Mouse (Mus musculus) forebrain, postnatal 0 days (tissue): ENCODE measurements around the gene Cbx6. TPM values are rescaled to one million over a fixed set of nuclear protein-coding genes. Genes with fewer than 3 reads are reported as not detected.

Experiments used
- ATAC-seq: fragments of 200-750 bp; cut with Nextera tagmentation; 2 replicates; pipeline ENCODE4 v1.8.0; 2017; ENCODE audit warnings: mild to moderate bottlenecking, moderate library complexity
- DNase-seq: peaks from one replicate; pipeline ENCODE4 v3.0.0-alpha.2; 2015
- H3K27ac ChIP-seq: fragments of 300-500 bp; sonication (generic); 2 replicates; pipeline ENCODE4 v1.5.1; 2014; ENCODE audit warnings: low read depth, mild to moderate bottlenecking, antibody characterized with exemption, low read length, moderate library complexity, mixed read lengths
- H3K27me3 ChIP-seq: fragments of 300-500 bp; sonication (generic); 2 replicates; pipeline ENCODE4 v1.6.1; 2014; ENCODE audit warnings: mild to moderate bottlenecking, low read length, mixed read lengths; ENCODE audit not compliant: insufficient read depth
- H3K36me3 ChIP-seq: fragments of 300-500 bp; sonication (generic); 2 replicates; pipeline ENCODE4 v1.6.1; 2014; ENCODE audit warnings: mild to moderate bottlenecking, moderate library complexity; ENCODE audit not compliant: insufficient read depth
- H3K4me1 ChIP-seq: fragments of 300-500 bp; sonication (generic); 2 replicates; pipeline ENCODE4 v1.6.1; 2014; ENCODE audit warnings: antibody characterized with exemption; ENCODE audit not compliant: insufficient read depth
- H3K4me2 ChIP-seq: fragments of 300-500 bp; sonication (generic); 2 replicates; pipeline ENCODE4 v1.6.1; 2014; ENCODE audit warnings: low read depth, mild to moderate bottlenecking, moderate library complexity
- H3K4me3 ChIP-seq: fragments of 300-500 bp; sonication (generic); 2 replicates; pipeline ENCODE4 v1.5.1; 2014; ENCODE audit warnings: low read depth, low read length, mixed read lengths
- H3K9ac ChIP-seq: fragments of 300-500 bp; sonication (generic); 2 replicates; pipeline ENCODE4 v1.6.1; 2014; ENCODE audit warnings: mild to moderate bottlenecking
- H3K9me3 ChIP-seq: fragments of 300-500 bp; sonication (generic); 2 replicates; pipeline ENCODE4 v1.6.1; 2016; ENCODE audit warnings: low read length
- CTCF ChIP-seq: sonication (generic); IDR thresholded peaks from 2 replicates; pipeline ENCODE4 v1.5.1; 2016; ENCODE audit warnings: antibody characterized with exemption, control low read depth, low read depth
- WGBS: fragments of 180-500 bp; shearing (Covaris S2); extraction: QIAGEN DNeasy Blood & Tissue Kit; methylation state at CpG from one replicate; pipeline ENCODE4 v1.1.7; 2014; 5-methylcytosine and 5-hydroxymethylcytosine counted together
- polyA plus RNA-seq: library from polyadenylated mRNA; unstranded; fragments of >200 nt; fragmentation: Nextera tagmentation; extraction: Ambion mirVana; gene quantifications from 2 replicates; pipeline ENCODE4 v1.2.1, GENCODE M21; 2015
- total RNA-seq: library from RNA; depleted of rRNA; stranded (reverse); fragments of >200 nt; gene quantifications from 2 replicates; pipeline ENCODE4 v1.2.3, GENCODE M21; 2014

Gene Cbx6
- total and polyA plus RNA-seq, 2 experiments from 2014 or later: 53.8 to 86.8 TPM

GRCm38 (mm10) chr15:79847100-79847499 is 12.6 kb upstream of the Cbx6 start:
- H3K27ac ChIP-seq: no peak overlapping the region
- DNase-seq: no peak
- H3K9me3 ChIP-seq: no peaks in the 10 kb centered on the region
- H3K4me2 ChIP-seq: no peak overlapping the region
- H3K27me3 ChIP-seq: no peaks in the 10 kb centered on the region
- no peak overlapping the region for H3K9ac ChIP-seq
- H3K4me3 ChIP-seq: no peak overlapping the region
- WGBS: 13% methylated on average over 5 of the region's 5 CpGs
- TF ChIP-seq CTCF: no peak
- no peaks in the 10 kb centered on the region for H3K4me1 ChIP-seq
- H3K36me3 ChIP-seq: no peaks in the 10 kb centered on the region
- no peak for ATAC-seq

- Histone ChIP-seq H3K27ac (no peak overlapping the region), H3K36me3 (no peaks in the 10 kb centered on the region), H3K27me3 (no peaks in the 10 kb centered on the region), H3K9ac (no peak overlapping the region), H3K4me3 (no peak overlapping the region), H3K4me2 (no peak overlapping the region), H3K4me1 (no peaks in the 10 kb centered on the region), H3K9me3 (no peaks in the 10 kb centered on the region)
- no peak for ATAC-seq
- DNase-seq: no peak
- 74% methylated on average over 4 of the region's 4 CpGs for WGBS
- TF ChIP-seq CTCF: no peak
Observed at GRCm38 (mm10) chr15:79845986-79846385, 11.5 kb upstream of the Cbx6 start.

DNA sequence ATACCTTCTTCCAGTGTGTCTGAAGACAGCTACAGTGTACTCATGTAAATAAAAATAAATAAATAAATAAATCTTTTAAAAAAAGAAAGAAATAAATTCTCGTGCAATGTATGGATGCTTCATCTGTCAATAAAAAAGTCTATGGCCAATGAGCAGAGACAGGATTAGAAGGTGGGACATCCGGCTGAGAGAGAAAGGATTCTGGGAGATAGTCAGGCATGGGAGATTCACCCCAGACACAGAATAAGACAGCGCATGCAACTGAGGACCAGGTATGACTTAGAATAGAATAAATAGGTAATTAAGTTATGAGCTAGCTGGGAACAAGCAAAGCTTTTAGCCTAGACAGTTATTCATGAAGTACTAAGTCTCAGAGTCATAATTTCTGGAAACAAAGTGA is 8.5 kb upstream of the Cbx6 start:
- no peaks in the 10 kb centered on the region for H3K9me3 ChIP-seq
- H3K4me1 ChIP-seq: no peaks in the 10 kb centered on the region
- no peak overlapping the region for H3K9ac ChIP-seq
- DNase-seq (no peak), ATAC-seq (no peak)
- H3K36me3 ChIP-seq: no peaks in the 10 kb centered on the region
- no peak for TF ChIP-seq CTCF
- WGBS: 86% methylated on average over 3 of the region's 3 CpGs
- no peak overlapping the region for H3K27ac ChIP-seq
- no peak overlapping the region for H3K4me2 ChIP-seq
- no peak overlapping the region for H3K4me3 ChIP-seq
- no peaks in the 10 kb centered on the region for H3K27me3 ChIP-seq

GRCm38 (mm10) chr15:79840281-79840680 is 5.8 kb upstream of the Cbx6 start:
- 69% methylated on average over 2 of the region's 2 CpGs for WGBS

DNA sequence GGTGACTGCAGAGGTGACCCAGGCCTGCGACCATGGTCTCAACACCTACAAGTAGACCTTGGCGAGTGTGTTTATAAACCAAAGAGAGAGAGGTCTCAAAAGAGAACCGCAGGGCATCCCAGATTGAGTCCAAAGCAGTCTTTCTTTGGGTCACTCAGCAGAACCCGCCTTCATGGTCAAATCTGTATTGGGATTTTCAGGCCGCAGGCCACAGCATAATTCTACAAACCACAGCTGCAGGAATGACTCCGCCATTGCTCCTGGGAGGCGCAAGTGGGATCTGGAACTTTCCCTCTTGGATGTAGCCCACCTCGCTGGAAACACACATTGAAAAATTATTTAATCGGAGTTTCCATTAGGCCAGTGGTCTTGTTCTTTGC is 383 bp upstream of the Cbx6 start:
- Histone ChIP-seq H3K27me3 (no peaks in the 10 kb centered on the region), H3K9me3 (no peaks in the 10 kb centered on the region), H3K4me2 (peak overlapping the region; percentile 98), H3K4me1 (peaks cover 16% of the 10 kb centered on the region), H3K4me3 (peak overlapping the region; percentile 75; the same call in 1 of the 2 replicates), H3K27ac (peak overlapping the region; percentile 97), H3K36me3 (peaks cover under 1% of the 10 kb centered on the region), H3K9ac (peak overlapping the region; percentile 88; the same call in 1 of the 2 replicates)
- DNase-seq: no peak
- ATAC-seq: no peak
- TF ChIP-seq CTCF: no peak
- 37% methylated on average over 9 of the region's 9 CpGs for WGBS

More at GRCm38 (mm10) chr15:79840281-79840680, 5.8 kb upstream of the Cbx6 start:
- H3K27ac ChIP-seq: no peak overlapping the region
- no peak overlapping the region for H3K4me2 ChIP-seq
- H3K9me3 ChIP-seq: no peaks in the 10 kb centered on the region
- H3K27me3 ChIP-seq: no peaks in the 10 kb centered on the region
- DNase-seq (no peak), ATAC-seq (no peak)
- H3K36me3 ChIP-seq: no peaks in the 10 kb centered on the region
- TF ChIP-seq CTCF: no peak
- H3K9ac ChIP-seq: no peak overlapping the region
- H3K4me1 ChIP-seq: no peaks in the 10 kb centered on the region
- H3K4me3 ChIP-seq: no peak overlapping the region

DNA sequence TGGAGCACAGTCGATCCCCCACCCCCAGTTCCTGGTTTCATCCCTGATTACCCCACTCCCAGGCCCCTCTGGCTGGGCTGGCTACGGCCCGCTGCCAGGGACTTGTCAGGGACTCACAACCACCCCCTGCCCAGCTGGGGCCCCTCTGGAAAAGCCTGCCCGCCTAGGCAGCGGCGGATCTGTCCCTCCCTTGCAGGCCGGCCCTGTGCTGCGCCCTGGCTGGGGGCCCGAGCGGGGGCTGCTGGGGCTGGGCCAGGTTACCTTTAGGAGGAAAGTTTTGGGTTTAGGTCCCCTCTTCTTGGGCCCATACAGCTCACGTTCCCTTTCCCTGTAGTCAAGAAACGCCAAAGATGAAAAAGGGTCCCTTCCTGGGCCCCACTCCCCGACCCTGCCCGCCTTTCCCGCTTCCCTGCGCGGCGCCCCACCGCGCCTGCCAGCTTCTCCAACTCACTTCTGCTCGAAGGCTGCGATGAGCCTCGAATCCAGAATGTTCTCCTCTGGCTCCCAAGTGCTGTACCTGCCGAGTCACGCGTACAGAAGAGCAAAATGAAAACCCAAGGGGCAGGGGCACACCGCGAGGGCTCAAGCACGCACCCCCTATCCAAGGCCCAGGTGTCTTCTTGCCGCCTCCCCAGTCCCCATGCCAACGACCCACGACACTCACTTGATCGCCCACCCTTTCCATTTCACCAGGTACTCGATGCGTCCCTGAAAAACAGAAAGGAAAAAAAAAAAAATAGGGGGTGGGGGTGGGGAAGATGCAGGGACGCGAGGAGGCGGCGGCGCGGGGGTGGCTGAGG is 1.0 kb downstream of the Cbx6 start:
- Histone ChIP-seq H3K4me2 (peak overlapping the region; percentile 98), H3K9ac (peak overlapping the region; percentile 88), H3K4me1 (peaks cover 16% of the 10 kb centered on the region), H3K36me3 (peaks cover 10% of the 10 kb centered on the region), H3K27ac (peak overlapping the region; percentile 97), H3K27me3 (no peaks in the 10 kb centered on the region), H3K9me3 (no peaks in the 10 kb centered on the region), H3K4me3 (peak overlapping the region; percentile 75)
- DNase-seq (peak; percentile 39), ATAC-seq (no peak; the same call in 1 of the 2 replicates)
- TF ChIP-seq CTCF: no peak
- WGBS: under 1% methylated on average over 35 of the region's 41 CpGs
